Mouse (Mus musculus) heart, embryonic 12.5 days (tissue): ENCODE data around the gene Tenm4. TPM values are rescaled to one million over a fixed set of nuclear protein-coding genes. Genes with fewer than 3 reads are reported as not detected.

ENCODE experiments used
- ATAC-seq: fragments of 200-750 bp; cut with Nextera tagmentation; 2 replicates; pipeline ENCODE4 v1.8.0; 2017; ENCODE audit warnings: moderate TSS enrichment, moderate library complexity; ENCODE audit not compliant: insufficient number of reproducible peaks, low FRiP score
- H3K27ac ChIP-seq: fragments of 300-500 bp; sonication (generic); 2 replicates; pipeline ENCODE4 v1.5.1; 2016; ENCODE audit warnings: mild to moderate bottlenecking, moderate library complexity; ENCODE audit not compliant: poor library complexity, severe bottlenecking
- H3K27me3 ChIP-seq: fragments of 300-500 bp; sonication (generic); replicated peaks from 2 replicates; pipeline ENCODE4 v1.6.1; 2016; ENCODE audit warnings: mild to moderate bottlenecking, moderate library complexity
- H3K36me3 ChIP-seq: fragments of 300-500 bp; sonication (generic); 2 replicates; pipeline ENCODE4 v1.6.1; 2016; ENCODE audit warnings: mild to moderate bottlenecking, moderate library complexity
- H3K4me1 ChIP-seq: fragments of 300-500 bp; sonication (generic); replicated peaks from 2 replicates; pipeline ENCODE4 v1.6.1; 2016; ENCODE audit warnings: mild to moderate bottlenecking
- H3K4me2 ChIP-seq: fragments of 300-500 bp; sonication (generic); 2 replicates; pipeline ENCODE4 v1.6.1; 2016; ENCODE audit warnings: mild to moderate bottlenecking, moderate library complexity
- H3K4me3 ChIP-seq: fragments of 300-500 bp; sonication (generic); 2 replicates; pipeline ENCODE4 v1.5.1; 2016; ENCODE audit warnings: mild to moderate bottlenecking
- H3K9ac ChIP-seq: fragments of 300-500 bp; sonication (generic); 2 replicates; pipeline ENCODE4 v1.6.1; 2016; ENCODE audit warnings: mild to moderate bottlenecking, moderate library complexity
- H3K9me3 ChIP-seq: fragments of 300-500 bp; sonication (generic); replicated peaks from 2 replicates; pipeline ENCODE4 v1.6.1; 2016; ENCODE audit warnings: mild to moderate bottlenecking, moderate library complexity
- WGBS: fragments of 180-500 bp; shearing (Covaris S2); methylation state at CpG from one replicate; pipeline ENCODE4 v1.1.7; 2016; 5-methylcytosine and 5-hydroxymethylcytosine counted together
- polyA plus RNA-seq: library from polyadenylated mRNA; unstranded; fragments of >200 nt; fragmentation: Nextera tagmentation; extraction: Ambion mirVana; gene quantifications from 2 replicates; pipeline ENCODE4 v1.2.1, GENCODE M21; 2016

Tenm4 gene
- polyA plus RNA-seq, 1 experiment from 2014 or later = 10.2 TPM

DNA sequence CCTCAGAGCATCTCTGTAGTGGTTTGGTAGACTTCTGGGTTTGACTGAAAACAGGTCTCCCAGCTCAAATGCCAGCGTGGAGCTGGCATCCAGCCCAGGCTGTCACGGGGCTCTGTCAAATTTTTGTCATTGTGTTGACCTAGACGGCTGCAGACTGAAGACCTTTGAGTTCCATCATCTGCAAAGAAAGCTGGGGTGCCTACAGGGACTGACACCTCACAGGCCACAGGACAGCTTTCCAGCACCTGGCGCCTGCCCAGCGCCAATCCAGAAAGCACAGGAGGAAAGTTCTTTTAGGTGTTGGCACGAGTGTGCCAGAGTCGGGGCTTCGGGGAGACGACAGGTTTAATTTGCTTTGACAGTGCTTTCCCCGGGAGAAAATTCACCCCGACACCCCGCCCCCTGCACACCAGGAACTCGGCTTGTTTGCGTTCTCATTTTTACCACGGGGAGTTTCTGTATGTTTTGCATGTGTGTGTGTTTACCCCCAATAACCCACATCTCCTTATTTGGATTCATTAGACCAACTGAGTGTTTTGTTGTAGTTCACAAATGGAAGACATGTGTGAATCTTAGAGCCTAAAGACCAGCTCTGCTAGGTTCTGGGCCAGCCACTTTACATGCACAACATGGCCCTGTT, 594.4 kb downstream of the Tenm4 start:
- ATAC-seq = no peak
- Histone ChIP-seq H3K4me3 (no peak overlapping the region), H3K27me3 (no peaks in the 10 kb centered on the region), H3K9me3 (peaks cover 6% of the 10 kb centered on the region; the same call in 1 of the 2 replicates), H3K36me3 (no peaks in the 10 kb centered on the region), H3K9ac (no peak overlapping the region), H3K27ac (no peak overlapping the region), H3K4me1 (peaks cover 18% of the 10 kb centered on the region), H3K4me2 (no peak overlapping the region)
- WGBS = 50% methylated on average over 15 of the region's 15 CpGs

DNA sequence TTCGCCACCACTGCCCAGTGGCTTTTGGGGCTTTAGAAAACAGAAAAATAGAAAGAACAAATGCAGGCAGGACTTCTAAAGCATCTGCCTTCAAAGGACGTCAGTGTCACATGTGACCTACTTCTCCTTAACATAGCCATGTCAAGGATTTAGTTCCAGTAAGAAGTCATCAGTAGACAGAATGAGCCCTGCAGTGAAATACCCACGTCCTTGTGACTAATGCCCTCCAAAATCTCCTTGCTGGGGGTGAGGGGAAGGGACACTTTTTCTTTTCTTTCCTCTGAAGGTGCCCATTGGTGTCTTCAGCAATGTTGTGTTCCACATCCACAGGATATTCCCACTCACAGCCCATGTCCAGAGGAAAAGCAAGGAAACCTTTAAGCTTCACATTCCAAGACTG, 596.0 kb downstream of the Tenm4 start:
- peaks cover 6% of the 10 kb centered on the region; the same call in 1 of the 2 replicates for H3K9me3 ChIP-seq
- no peak overlapping the region for H3K27ac ChIP-seq
- 79% methylated on average over 3 of the region's 3 CpGs for WGBS
- peaks cover 18% of the 10 kb centered on the region for H3K4me1 ChIP-seq
- no peak for ATAC-seq
- no peaks in the 10 kb centered on the region for H3K27me3 ChIP-seq
- H3K36me3 ChIP-seq = no peaks in the 10 kb centered on the region
- H3K4me3 ChIP-seq = no peak overlapping the region
- no peak overlapping the region for H3K4me2 ChIP-seq
- no peak overlapping the region for H3K9ac ChIP-seq

DNA sequence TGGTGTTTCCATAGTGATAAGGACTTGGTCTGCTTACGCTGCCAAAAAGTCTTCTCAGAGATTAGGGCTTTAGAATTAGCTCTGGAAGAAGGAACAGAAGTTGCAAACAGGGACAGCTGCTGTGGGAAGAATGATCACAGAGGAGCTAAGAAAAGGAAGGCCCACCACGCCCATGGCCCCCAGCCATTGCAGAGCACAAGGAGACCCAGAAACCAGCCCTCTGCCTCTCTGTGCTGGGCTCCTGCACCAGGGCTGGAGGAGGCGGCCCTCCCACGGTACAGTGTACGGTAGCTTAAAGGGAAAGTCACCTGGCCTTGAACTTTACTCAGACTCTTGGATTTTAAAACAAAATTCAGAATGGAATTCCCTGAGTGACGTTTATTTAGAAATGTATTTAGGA, 597.7 kb downstream of the Tenm4 start:
- WGBS = 71% methylated on average over 6 of the region's 6 CpGs
- no peak overlapping the region for H3K4me2 ChIP-seq
- H3K9ac ChIP-seq = no peak overlapping the region
- H3K9me3 ChIP-seq = peaks cover 6% of the 10 kb centered on the region; the same call in 1 of the 2 replicates
- ATAC-seq = no peak
- no peak overlapping the region for H3K27ac ChIP-seq
- peaks cover 3% of the 10 kb centered on the region; the same call in 1 of the 2 replicates for H3K27me3 ChIP-seq
- H3K4me3 ChIP-seq = no peak overlapping the region
- no peaks in the 10 kb centered on the region for H3K36me3 ChIP-seq
- H3K4me1 ChIP-seq = peaks cover 27% of the 10 kb centered on the region

DNA sequence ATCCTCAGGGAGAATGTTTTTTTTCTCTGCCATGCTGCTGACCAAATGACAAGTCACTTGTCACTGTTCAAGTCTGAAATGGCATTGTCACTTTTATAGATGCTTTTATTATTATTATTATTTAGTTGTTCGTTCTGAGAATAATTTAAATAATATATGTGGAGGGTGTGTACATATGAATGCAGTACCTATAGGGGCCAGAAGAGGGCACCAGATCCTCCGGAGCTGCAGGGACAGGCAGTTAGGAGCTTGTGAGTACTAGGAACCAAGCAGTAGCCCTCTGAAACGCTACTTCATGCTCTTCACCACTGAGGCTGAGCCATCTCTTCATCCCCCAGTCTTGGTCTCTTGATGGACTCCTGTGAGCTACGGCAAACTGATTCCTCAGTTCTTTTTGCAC, 598.7 kb downstream of the Tenm4 start:
- Histone ChIP-seq H3K27me3 (peaks cover 14% of the 10 kb centered on the region; the same call in 1 of the 2 replicates), H3K27ac (no peak overlapping the region), H3K4me2 (no peak overlapping the region), H3K9ac (no peak overlapping the region), H3K36me3 (no peaks in the 10 kb centered on the region), H3K4me1 (peaks cover 27% of the 10 kb centered on the region), H3K4me3 (no peak overlapping the region), H3K9me3 (peaks cover 6% of the 10 kb centered on the region; the same call in 1 of the 2 replicates)
- ATAC-seq = no peak
- WGBS = 66% methylated on average over 4 of the region's 4 CpGs

DNA sequence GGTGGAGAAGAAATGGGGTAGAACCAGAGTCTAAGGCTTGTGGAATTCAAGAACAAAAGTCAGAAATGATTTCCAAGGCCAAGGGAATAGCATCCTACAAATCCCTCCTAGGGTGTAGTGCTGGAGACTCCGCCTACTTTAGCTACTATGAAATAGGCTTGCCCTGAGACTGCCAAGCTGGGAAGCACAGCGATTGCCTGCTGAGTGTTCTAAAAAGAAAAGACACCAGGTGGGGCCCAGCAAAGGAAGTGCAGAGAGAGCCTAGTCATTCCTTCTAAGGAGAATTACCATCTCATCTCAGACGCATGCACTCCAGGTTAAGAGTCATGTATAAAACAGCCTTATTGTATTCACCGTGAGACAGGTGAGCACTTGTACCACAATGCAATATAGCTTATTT, 601.9 kb downstream of the Tenm4 start:
- H3K4me2 ChIP-seq = no peak overlapping the region
- peaks cover 3% of the 10 kb centered on the region; the same call in 1 of the 2 replicates for H3K9me3 ChIP-seq
- no peak overlapping the region for H3K27ac ChIP-seq
- no peak overlapping the region for H3K4me3 ChIP-seq
- H3K4me1 ChIP-seq = peaks cover 16% of the 10 kb centered on the region
- H3K27me3 ChIP-seq = peaks cover 14% of the 10 kb centered on the region; the same call in 1 of the 2 replicates
- H3K36me3 ChIP-seq = no peaks in the 10 kb centered on the region
- no peak overlapping the region for H3K9ac ChIP-seq
- ATAC-seq = no peak
- WGBS = 61% methylated on average over 4 of the region's 4 CpGs

DNA sequence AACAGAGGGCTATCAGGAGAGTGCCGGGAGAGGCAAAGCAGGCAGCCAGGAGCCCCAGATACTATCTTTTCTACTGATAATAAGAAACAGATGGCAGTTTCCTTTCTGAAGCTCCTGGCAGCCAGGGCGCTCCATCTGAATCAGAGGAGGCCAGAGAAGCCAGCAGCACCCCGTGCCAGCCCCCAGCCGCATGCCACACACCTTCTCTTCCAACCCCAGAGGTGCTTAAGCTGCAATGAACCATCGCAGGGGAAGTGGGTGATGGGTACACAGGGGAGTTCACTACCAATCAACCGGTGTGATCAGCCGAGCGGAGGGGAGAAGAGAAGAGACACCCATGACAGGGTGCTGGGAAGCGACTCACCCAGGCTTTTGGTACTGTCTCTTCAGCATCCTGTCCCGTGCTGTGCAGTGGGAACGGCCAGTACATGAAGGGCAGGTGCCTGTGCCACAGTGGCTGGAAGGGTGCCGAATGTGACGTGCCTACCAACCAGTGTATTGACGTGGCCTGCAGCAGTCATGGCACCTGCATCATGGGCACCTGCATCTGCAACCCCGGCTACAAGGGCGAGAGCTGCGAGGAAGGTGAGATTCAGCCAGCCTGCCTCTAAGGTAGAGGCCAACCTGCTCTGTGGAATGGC, 602.7 kb downstream of the Tenm4 start:
- peaks cover 14% of the 10 kb centered on the region; the same call in 1 of the 2 replicates for H3K27me3 ChIP-seq
- no peak overlapping the region for H3K4me3 ChIP-seq
- H3K9ac ChIP-seq = no peak overlapping the region; the same call in 1 of the 2 replicates
- peaks cover 3% of the 10 kb centered on the region; the same call in 1 of the 2 replicates for H3K9me3 ChIP-seq
- WGBS = 55% methylated on average over 17 of the region's 17 CpGs
- H3K27ac ChIP-seq = no peak overlapping the region
- ATAC-seq = no peak
- no peaks in the 10 kb centered on the region for H3K36me3 ChIP-seq
- peaks cover 16% of the 10 kb centered on the region for H3K4me1 ChIP-seq
- no peak overlapping the region for H3K4me2 ChIP-seq

DNA sequence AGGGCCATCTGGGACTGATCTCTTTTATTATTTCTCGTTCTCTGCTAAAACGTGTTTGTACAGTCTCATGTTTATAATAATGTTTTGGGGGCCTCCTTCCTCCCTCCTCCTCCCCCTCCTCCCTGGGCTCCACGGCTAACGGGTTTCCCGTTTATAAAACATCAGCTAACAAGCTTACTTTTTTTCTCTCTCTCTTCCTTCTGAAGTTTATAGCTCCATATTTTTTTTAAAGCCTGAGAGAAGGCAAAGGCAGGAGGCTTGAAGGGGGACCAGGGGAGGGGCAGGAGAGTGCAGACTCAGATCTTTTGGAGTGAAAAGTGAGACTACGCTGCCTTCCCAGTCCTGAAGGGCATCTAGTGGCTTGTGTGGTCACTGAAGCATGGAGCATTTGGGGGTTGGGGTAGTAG, 604.0 kb downstream of the Tenm4 start:
- 61% methylated on average over 6 of the region's 6 CpGs for WGBS
- H3K27ac ChIP-seq = no peak overlapping the region
- H3K4me1 ChIP-seq = peaks cover 16% of the 10 kb centered on the region
- no peaks in the 10 kb centered on the region for H3K36me3 ChIP-seq
- no peaks in the 10 kb centered on the region for H3K9me3 ChIP-seq
- no peak overlapping the region for H3K9ac ChIP-seq
- no peak for ATAC-seq
- H3K4me2 ChIP-seq = no peak overlapping the region
- H3K27me3 ChIP-seq = peaks cover 14% of the 10 kb centered on the region; the same call in 1 of the 2 replicates
- no peak overlapping the region for H3K4me3 ChIP-seq

DNA sequence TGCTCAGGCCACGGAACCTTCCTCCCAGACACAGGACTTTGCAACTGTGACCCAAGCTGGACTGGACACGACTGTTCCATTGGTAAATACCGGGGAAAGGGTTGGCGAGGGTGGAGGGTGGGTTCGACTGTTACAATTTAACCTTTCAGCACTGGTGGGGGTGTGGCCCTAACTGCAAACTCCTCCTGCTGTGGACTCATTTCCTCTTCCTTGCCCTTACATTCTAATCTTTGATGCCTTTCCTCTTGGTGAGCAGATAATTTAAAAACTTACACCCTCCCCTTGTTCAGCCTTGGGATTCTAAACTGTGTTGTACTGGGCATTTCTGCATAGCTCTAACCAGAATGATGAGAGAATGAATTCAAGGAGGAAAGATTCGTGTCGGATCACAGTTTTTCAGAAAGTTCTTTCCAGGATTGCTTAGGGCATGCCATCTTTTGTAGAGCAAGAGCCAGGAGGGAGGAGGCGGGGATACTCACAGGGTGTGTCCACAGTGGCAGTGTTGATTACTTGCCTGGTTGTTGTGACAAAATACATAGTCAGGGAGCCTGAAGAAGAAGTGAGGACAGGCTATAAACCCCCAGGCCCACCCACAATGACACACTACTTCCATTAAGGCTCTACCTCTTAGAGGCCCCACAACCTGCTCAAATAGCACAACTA, 607.0 kb downstream of the Tenm4 start:
- no peaks in the 10 kb centered on the region for H3K9me3 ChIP-seq
- ATAC-seq = 0 out of 2 replicates have a peak, but pooled peaks have one; percentile 18
- no peak overlapping the region for H3K4me3 ChIP-seq
- WGBS = 72% methylated on average over 8 of the region's 8 CpGs
- no peak overlapping the region for H3K4me2 ChIP-seq
- no peaks in the 10 kb centered on the region for H3K36me3 ChIP-seq
- peaks cover 13% of the 10 kb centered on the region for H3K4me1 ChIP-seq
- H3K27me3 ChIP-seq = peaks cover 14% of the 10 kb centered on the region
- H3K9ac ChIP-seq = no peak overlapping the region
- no peak overlapping the region for H3K27ac ChIP-seq

DNA sequence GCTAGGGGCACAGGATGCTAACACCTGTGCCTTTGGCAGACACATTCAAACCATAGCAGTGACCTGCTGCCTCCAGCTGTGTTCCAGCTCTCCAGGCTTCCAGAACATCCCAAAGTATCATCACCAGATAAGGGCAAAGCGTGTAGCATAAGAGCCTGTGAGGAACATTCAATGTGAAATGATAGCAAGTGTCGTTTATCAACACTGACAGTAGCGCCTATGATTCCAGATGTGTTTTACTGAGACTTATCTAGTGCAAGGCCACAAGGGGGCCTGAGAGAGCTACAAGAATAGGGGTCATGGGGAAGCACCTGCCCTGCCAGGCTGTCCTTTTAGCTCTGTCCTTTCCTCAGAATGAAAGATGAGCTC, 607.5 kb downstream of the Tenm4 start:
- Histone ChIP-seq H3K4me3 (no peak overlapping the region), H3K27ac (no peak overlapping the region), H3K9me3 (no peaks in the 10 kb centered on the region), H3K4me1 (peaks cover 9% of the 10 kb centered on the region), H3K4me2 (no peak overlapping the region), H3K9ac (no peak overlapping the region), H3K27me3 (peaks cover 12% of the 10 kb centered on the region), H3K36me3 (no peaks in the 10 kb centered on the region)
- ATAC-seq = no peak
- WGBS = 48% methylated on average over 3 of the region's 3 CpGs

DNA sequence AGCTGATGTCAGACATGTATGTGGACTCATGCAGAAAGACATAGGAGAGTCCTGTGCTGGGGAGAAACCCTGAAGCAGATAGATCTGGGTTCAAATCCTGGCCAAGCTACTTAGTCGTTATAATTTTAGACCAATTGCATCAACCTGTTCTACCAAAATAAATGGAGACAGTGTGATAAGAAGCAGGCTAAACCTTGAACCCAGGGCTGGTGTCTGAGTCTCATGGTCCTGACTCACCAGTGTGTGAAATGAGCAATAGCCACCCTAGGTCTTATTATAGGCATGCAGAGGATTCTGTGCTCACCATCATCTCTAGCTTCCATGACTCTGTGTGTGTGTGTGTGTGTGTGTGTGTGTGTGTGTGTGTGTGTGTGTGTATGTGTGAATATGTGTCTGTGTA, 609.5 kb downstream of the Tenm4 start:
- Histone ChIP-seq H3K27ac (no peak overlapping the region), H3K4me1 (no peaks in the 10 kb centered on the region; the same call in 1 of the 2 replicates), H3K36me3 (no peaks in the 10 kb centered on the region), H3K9ac (no peak overlapping the region), H3K4me2 (no peak overlapping the region), H3K9me3 (no peaks in the 10 kb centered on the region), H3K4me3 (no peak overlapping the region), H3K27me3 (no peaks in the 10 kb centered on the region; the same call in 1 of the 2 replicates)
- ATAC-seq = no peak
- WGBS = 62% methylated on average over 1 of the region's 1 CpGs

DNA sequence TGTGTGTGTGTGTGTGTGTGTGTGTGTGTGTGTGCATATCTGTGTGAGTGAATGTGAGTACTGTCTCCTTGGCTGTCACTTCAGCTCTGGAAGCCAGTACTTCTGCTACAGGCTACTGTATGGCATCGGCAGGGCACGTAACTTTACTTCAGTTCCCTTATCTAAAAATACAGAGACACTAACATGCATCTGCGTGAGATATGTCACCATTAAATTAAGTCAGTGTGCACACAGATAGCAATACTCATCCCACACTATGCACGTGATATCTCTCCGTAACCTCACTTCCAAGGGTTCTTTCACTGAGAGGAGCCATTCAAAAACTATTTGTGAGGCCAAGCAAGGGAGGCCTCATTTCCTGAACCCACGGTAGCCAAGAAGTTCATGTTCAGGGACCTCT, 610.0 kb downstream of the Tenm4 start:
- no peak overlapping the region for H3K9ac ChIP-seq
- WGBS = 54% methylated on average over 6 of the region's 6 CpGs
- H3K36me3 ChIP-seq = no peaks in the 10 kb centered on the region
- no peak overlapping the region for H3K27ac ChIP-seq
- no peaks in the 10 kb centered on the region; the same call in 1 of the 2 replicates for H3K27me3 ChIP-seq
- H3K4me3 ChIP-seq = no peak overlapping the region
- H3K4me1 ChIP-seq = no peaks in the 10 kb centered on the region; the same call in 1 of the 2 replicates
- H3K9me3 ChIP-seq = no peaks in the 10 kb centered on the region
- peak; percentile 48; the same call in 1 of the 2 replicates for ATAC-seq
- no peak overlapping the region for H3K4me2 ChIP-seq
